Mouse (Mus musculus): ENCODE measurements around the gene Kcna10.

GRCm38 (mm10) chr3:107233945-107234344, 51.1 kb downstream of the Kcna10 start:
- TF ChIP-seq POLR2A (IDR thresholded peaks at IDR 0.05; ENCODE audit: low read depth, low read length) (no peak), CTCF (IDR thresholded peaks at IDR 0.05; ENCODE audit: extremely low read depth, insufficient read length, insufficient replicate concordance, low read depth, low read length) (no peak)

Data from small intestine, adult 2 months (tissue).